Mouse (Mus musculus): ENCODE measurements around the gene Gm20388. TPM values are rescaled to one million over a fixed set of nuclear protein-coding genes. Genes with fewer than 3 reads are reported as not detected.

Gm20388 gene
- total and polyA plus RNA-seq, 3 experiments = 0.02 to 0.05 TPM; not detected in 1

DNA sequence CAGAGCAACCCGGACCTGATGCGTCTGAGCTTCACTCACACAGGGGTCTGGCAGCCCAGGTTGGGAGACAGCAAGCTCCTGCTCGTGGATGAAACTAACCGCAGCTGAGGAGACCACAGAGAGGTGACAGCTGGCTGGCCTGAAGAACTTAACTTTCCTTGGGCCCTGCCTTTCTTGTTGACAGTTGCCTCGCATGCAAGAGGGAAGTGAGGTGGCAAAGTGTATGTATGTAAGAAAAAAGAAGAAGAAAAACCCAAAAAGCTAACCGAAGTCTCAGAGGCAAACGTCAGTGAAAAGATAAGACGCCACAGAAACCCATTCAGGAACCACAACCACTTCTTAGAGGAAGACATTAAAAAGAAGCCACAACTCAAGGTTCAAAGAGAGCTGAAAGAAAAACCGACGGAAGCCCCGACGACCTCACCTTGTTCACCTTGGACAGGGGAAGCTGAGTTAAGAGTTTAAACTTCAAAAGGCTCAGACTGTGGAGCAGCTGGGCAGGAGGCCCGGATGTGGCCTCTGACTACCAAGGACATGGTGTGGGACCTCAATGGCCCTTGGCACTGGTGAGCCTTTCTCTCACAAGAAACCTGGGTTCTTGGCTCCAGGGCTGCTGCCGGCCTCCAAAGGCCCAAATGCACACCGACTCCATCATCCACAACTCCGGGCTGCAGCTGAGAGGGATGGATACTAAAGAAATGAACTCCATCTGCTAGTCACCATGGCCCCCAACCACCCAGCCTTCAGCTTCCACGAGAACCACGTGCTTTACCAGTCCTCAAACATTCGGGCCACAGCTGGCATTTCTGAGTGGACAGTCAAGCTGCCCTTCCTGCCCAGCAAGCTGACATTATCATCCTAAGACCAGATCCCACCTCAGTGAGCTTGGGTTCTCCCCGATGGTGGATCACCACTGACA, 1740.0 kb downstream of the Gm20388 start:
- ATAC-seq (ENCODE audit: extremely low read depth, insufficient number of reproducible peaks, low FRiP score, poor library complexity, severe bottlenecking) (no peak), DNase-seq (ENCODE audit: low spot score) (no peak)
- H3K4me1 ChIP-seq (ENCODE audit: insufficient read depth, low read depth, low read length) = no peaks in the 10 kb centered on the region
- H3K36me3 ChIP-seq (replicated peaks) = no peaks in the 10 kb centered on the region
- H3K4me3 ChIP-seq (ENCODE audit: low read depth, low read length) = peak overlapping the region; percentile 48; the same call in 1 of the 2 replicates
- TF ChIP-seq GATA1 (IDR thresholded peaks at IDR 0.05; ENCODE audit: borderline replicate concordance, low read length) (no peak), GATA2 (IDR thresholded peaks at IDR 0.05; ENCODE audit: borderline replicate concordance, low read depth, low read length) (no peak), POLR2AphosphoS5 (IDR thresholded peaks at IDR 0.05; ENCODE audit: insufficient replicate concordance, low read depth, low read length) (no peak), CTCF (IDR thresholded peaks at IDR 0.05; ENCODE audit: low read depth, low read length) (no peak), TAL1 (conservative IDR thresholded peaks at IDR 0.05; ENCODE audit: low read depth, low read length) (no peak)
- peaks cover 3% of the 10 kb centered on the region; the same call in 1 of the 2 replicates for H3K27me3 ChIP-seq (ENCODE audit: insufficient read depth, low read length)
- peaks cover 57% of the 10 kb centered on the region for H3K9me3 ChIP-seq (replicated peaks)

DNA sequence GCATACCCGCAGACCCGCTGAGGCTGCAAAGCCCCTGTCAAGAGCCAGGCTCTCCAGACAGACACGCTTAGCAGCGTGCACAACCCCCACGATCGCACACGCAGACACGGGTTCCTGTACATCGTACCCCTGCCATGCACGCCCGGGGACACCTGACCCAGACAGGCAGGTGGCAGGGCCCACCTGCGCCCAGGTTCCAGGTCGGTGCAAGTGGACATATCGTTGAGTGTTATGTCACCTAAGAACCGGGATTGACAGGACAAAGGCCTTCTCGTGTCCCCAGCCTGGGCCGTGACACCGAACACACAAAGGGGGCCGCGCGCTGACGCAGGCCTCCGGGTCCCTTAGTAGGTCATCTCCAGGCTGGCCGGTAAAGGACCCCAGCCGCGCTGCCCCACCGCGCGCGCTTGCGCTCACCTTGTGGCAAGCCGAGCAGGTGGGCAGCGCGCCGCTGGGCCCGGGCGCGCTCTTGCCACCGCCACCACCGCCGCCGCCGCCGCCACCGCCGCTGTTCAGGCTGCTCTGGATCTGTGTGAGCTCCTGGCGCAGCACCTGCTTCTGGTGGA, 1740.8 kb downstream of the Gm20388 start:
- no peak for DNase-seq (ENCODE audit: low spot score)
- H3K4me1 ChIP-seq (ENCODE audit: insufficient read depth, low read depth, low read length) = no peaks in the 10 kb centered on the region
- TF ChIP-seq CTCF (IDR thresholded peaks at IDR 0.05; ENCODE audit: low read depth, low read length) = no peak
- TF ChIP-seq GATA2 (IDR thresholded peaks at IDR 0.05; ENCODE audit: borderline replicate concordance, low read depth, low read length) = no peak
- no peak for TF ChIP-seq TAL1 (conservative IDR thresholded peaks at IDR 0.05; ENCODE audit: low read depth, low read length)
- no peak for ATAC-seq (ENCODE audit: extremely low read depth, insufficient number of reproducible peaks, low FRiP score, poor library complexity, severe bottlenecking)
- peak overlapping the region; percentile 48; the same call in 1 of the 2 replicates for H3K4me3 ChIP-seq (ENCODE audit: low read depth, low read length)
- no peaks in the 10 kb centered on the region for H3K36me3 ChIP-seq (replicated peaks)
- H3K27me3 ChIP-seq (ENCODE audit: insufficient read depth, low read length) = peaks cover 3% of the 10 kb centered on the region; the same call in 1 of the 2 replicates
- H3K9me3 ChIP-seq (replicated peaks) = peaks cover 60% of the 10 kb centered on the region

- Histone ChIP-seq H3K9me3 (replicated peaks) (peaks cover 63% of the 10 kb centered on the region), H3K4me1 (ENCODE audit: insufficient read depth, low read depth, low read length) (no peaks in the 10 kb centered on the region), H3K27me3 (ENCODE audit: insufficient read depth, low read length) (peaks cover 3% of the 10 kb centered on the region; the same call in 1 of the 2 replicates), H3K36me3 (replicated peaks) (no peaks in the 10 kb centered on the region), H3K4me3 (ENCODE audit: low read depth, low read length) (peak overlapping the region; percentile 48; the same call in 1 of the 2 replicates)
- no peak for DNase-seq (ENCODE audit: low spot score)
- TF ChIP-seq GATA1 (IDR thresholded peaks at IDR 0.05; ENCODE audit: borderline replicate concordance, low read length) (no peak), POLR2AphosphoS5 (IDR thresholded peaks at IDR 0.05; ENCODE audit: insufficient replicate concordance, low read depth, low read length) (no peak), CTCF (IDR thresholded peaks at IDR 0.05; ENCODE audit: low read depth, low read length) (no peak), TAL1 (conservative IDR thresholded peaks at IDR 0.05; ENCODE audit: low read depth, low read length) (no peak), GATA2 (IDR thresholded peaks at IDR 0.05; ENCODE audit: borderline replicate concordance, low read depth, low read length) (no peak)
- no peak for ATAC-seq (ENCODE audit: extremely low read depth, insufficient number of reproducible peaks, low FRiP score, poor library complexity, severe bottlenecking)
Measured at GRCm38 (mm10) chr8:121651874-121652361, 1741.3 kb downstream of the Gm20388 start.

GRCm38 (mm10) chr8:121652774-121653323, 1742.2 kb downstream of the Gm20388 start, which contains the start of gene Zcchc14:
Gene Zcchc14, minus strand, starts transcription at chr8:121652901.
- ATAC-seq (ENCODE audit: extremely low read depth, insufficient number of reproducible peaks, low FRiP score, poor library complexity, severe bottlenecking) (no peak), DNase-seq (ENCODE audit: low spot score) (no peak)
- Histone ChIP-seq H3K4me3 (ENCODE audit: low read depth, low read length) (peak within 1 kb of the TSS; percentile 48; the same call in 1 of the 2 replicates), H3K36me3 (replicated peaks) (no peaks in the 10 kb centered on the region), H3K27me3 (ENCODE audit: insufficient read depth, low read length) (peaks cover 3% of the 10 kb centered on the region; the same call in 1 of the 2 replicates), H3K4me1 (ENCODE audit: insufficient read depth, low read depth, low read length) (no peaks in the 10 kb centered on the region), H3K9me3 (replicated peaks) (peaks cover 60% of the 10 kb centered on the region)
- no peak for TF ChIP-seq POLR2AphosphoS5 (IDR thresholded peaks at IDR 0.05; ENCODE audit: insufficient replicate concordance, low read depth, low read length)

DNA sequence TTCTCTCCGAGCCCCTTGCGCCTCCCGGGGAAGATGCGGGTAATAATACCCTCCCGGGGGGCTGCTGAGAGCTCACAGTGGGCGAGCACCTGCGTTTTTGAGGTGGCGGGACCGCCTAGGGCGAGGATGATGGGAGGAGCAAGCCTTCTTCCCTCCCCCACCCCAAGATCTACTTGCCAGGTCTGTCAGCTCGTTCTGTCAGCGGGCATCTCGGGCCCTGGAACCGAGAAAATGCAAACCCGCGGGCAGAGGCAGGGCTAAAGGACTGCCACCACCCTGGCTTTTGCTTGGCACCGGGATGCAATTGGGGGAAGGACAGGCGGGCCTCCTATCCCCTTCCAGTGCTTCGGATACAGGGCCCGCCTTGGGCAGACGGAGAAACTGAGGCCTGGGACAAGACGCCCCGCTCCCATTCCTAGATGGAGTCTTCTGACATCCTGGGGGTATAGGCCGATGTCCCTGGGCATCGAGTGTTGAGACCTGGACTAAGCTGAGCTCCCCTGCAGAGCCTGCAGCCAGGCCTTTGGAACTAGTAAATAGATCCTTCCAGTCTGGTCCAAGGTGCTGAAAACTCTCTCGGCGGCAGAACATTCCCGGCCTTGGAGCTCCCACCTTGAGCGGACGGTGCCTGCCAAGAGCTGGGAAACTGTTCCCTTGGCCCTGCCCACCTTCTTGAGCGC, 1742.8 kb downstream of the Gm20388 start:
- DNase-seq (ENCODE audit: low spot score) (no peak), ATAC-seq (ENCODE audit: extremely low read depth, insufficient number of reproducible peaks, low FRiP score, poor library complexity, severe bottlenecking) (no peak)
- Histone ChIP-seq H3K9me3 (replicated peaks) (peaks cover 60% of the 10 kb centered on the region), H3K36me3 (replicated peaks) (no peaks in the 10 kb centered on the region), H3K27me3 (ENCODE audit: insufficient read depth, low read length) (peaks cover 3% of the 10 kb centered on the region; the same call in 1 of the 2 replicates), H3K4me1 (ENCODE audit: insufficient read depth, low read depth, low read length) (no peaks in the 10 kb centered on the region), H3K4me3 (ENCODE audit: low read depth, low read length) (no peak overlapping the region; the same call in 1 of the 2 replicates)
- TF ChIP-seq GATA2 (IDR thresholded peaks at IDR 0.05; ENCODE audit: borderline replicate concordance, low read depth, low read length) = no peak
- no peak for TF ChIP-seq CTCF (IDR thresholded peaks at IDR 0.05; ENCODE audit: low read depth, low read length)
- TF ChIP-seq GATA1 (IDR thresholded peaks at IDR 0.05; ENCODE audit: borderline replicate concordance, low read length) = no peak
- TF ChIP-seq POLR2AphosphoS5 (IDR thresholded peaks at IDR 0.05; ENCODE audit: insufficient replicate concordance, low read depth, low read length) = no peak
- TF ChIP-seq TAL1 (conservative IDR thresholded peaks at IDR 0.05; ENCODE audit: low read depth, low read length) = no peak

All from G1E (cell line).